Mouse (Mus musculus) stomach, embryonic 15.5 days (tissue): ENCODE results near the gene Sipa1. TPM values are rescaled to one million over a fixed set of nuclear protein-coding genes. Genes with fewer than 3 reads are reported as not detected.

Experiments
- ATAC-seq: fragments of 200-750 bp; cut with Nextera tagmentation; 2 replicates; pipeline ENCODE4 v1.8.0; 2017; ENCODE audit warnings: low read depth, moderate number of reproducible peaks, moderate TSS enrichment; ENCODE audit not compliant: insufficient read depth, low FRiP score
- H3K27ac ChIP-seq: fragments of 300-500 bp; sonication (generic); 2 replicates; pipeline ENCODE4 v1.5.1; 2015; ENCODE audit warnings: mild to moderate bottlenecking, inconsistent platforms
- H3K27me3 ChIP-seq: fragments of 300-500 bp; sonication (generic); replicated peaks from 2 replicates; pipeline ENCODE4 v1.6.1; 2015; ENCODE audit warnings: inconsistent platforms
- H3K36me3 ChIP-seq: fragments of 300-500 bp; sonication (generic); 2 replicates; pipeline ENCODE4 v1.6.1; 2015; ENCODE audit warnings: inconsistent platforms
- H3K4me1 ChIP-seq: fragments of 300-500 bp; sonication (generic); 2 replicates; pipeline ENCODE4 v1.6.1; 2015; ENCODE audit warnings: inconsistent platforms
- H3K4me2 ChIP-seq: fragments of 300-500 bp; sonication (generic); 2 replicates; pipeline ENCODE4 v1.6.1; 2015; ENCODE audit warnings: mild to moderate bottlenecking, inconsistent platforms
- H3K4me3 ChIP-seq: fragments of 300-500 bp; sonication (generic); replicated peaks from 2 replicates; pipeline ENCODE4 v1.5.1; 2015; ENCODE audit warnings: inconsistent platforms
- H3K9ac ChIP-seq: fragments of 300-500 bp; sonication (generic); 2 replicates; pipeline ENCODE4 v1.6.1; 2015; ENCODE audit warnings: inconsistent platforms
- H3K9me3 ChIP-seq: fragments of 300-500 bp; sonication (generic); 2 replicates; pipeline ENCODE4 v1.6.1; 2016; ENCODE audit warnings: inconsistent platforms
- WGBS: fragments of 180-500 bp; shearing (Covaris S2); methylation state at CpG from one replicate; pipeline ENCODE4 v1.1.7; 2015; 5-methylcytosine and 5-hydroxymethylcytosine counted together
- polyA plus RNA-seq: library from polyadenylated mRNA; unstranded; fragments of >200 nt; fragmentation: Nextera tagmentation; extraction: Ambion mirVana; gene quantifications from 2 replicates; pipeline ENCODE4 v1.2.1, GENCODE M21; 2015

Gene Sipa1
- 28.7 and 28.8 TPM in 2 replicates for polyA plus RNA-seq

DNA sequence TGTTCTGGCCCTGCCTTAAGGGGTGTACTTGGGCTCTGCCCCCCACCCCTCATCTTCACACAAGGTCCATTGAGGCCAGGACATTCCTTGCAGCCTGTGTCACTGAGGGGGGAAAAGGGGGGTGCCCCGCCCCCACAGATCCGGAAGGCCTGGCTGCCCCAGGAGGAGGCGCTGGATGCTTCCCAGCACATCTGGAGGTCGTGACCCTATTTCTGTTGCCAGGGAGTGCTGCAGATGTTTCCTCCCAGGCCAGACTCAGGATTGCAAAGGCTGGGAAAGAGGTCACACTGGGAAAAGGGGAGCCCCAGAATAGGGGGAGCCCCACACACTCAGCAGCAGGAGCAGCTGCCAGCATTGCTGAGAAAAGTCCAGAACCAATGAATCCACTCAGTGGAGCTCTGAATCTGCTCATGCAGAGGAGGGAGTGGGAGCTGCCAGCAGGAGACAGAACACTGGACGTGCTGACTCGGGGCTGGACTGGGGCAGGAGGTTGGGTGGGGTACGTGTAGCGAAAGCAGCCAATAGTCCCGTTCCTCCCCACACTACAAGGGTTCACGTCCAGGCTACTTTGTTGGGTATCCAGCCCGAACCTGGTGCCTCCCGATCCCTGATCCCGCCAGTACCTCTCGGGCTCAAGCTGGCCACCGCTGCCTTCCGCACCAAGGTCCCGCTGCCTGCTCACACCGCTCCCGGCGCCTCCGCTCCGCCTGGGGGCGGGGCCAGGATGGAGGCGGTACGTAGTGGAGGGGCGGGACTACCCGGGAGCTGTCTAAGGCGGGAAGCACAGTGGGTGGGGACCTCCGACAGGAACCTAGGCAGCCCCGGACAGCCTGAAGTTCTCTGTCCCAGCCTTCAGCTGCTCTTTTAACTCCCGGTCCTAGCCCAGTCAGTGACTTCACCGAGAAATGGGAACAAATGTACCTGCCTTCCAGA, at the start of gene Sipa1:
Gene Sipa1 (minus strand): TSS at position 727 of the 933 bp plus-strand sequence.
- H3K9ac ChIP-seq, result peak within 1 kb of the TSS; percentile 54
- peak within 1 kb of the TSS; percentile 94 for H3K27ac ChIP-seq
- WGBS, result 1% methylated on average over 32 of the region's 32 CpGs
- peak within 1 kb of the TSS; percentile 62 for H3K4me3 ChIP-seq
- H3K4me2 ChIP-seq, result peak within 1 kb of the TSS; percentile 78
- no peaks in the 10 kb centered on the region for H3K9me3 ChIP-seq
- ATAC-seq, result peak; percentile 94
- no peaks in the 10 kb centered on the region for H3K27me3 ChIP-seq
- peaks cover 33% of the 10 kb centered on the region for H3K36me3 ChIP-seq
- H3K4me1 ChIP-seq, result peaks cover 20% of the 10 kb centered on the region

DNA sequence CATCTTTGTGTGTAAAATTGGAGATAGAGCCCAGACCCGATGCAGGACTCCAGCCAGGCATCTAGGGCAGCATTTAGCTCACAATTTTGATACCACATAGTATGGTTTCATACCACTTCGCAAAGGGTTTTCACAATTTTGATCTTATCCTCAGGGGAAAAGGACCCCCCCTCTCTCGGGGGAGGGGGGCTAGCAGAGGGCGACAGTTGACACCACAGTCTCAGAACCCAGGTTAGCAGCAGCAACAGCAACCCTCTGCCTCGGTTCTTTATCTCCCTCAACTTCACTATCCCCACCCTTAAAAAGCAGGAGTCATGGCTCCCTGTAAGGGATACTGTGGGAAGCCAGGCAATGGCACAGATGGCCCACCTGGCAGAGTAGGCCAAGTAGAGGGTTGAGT, 49.7 kb upstream of the Sipa1 start:
- no peak for ATAC-seq
- 64% methylated on average over 5 of the region's 5 CpGs for WGBS

DNA sequence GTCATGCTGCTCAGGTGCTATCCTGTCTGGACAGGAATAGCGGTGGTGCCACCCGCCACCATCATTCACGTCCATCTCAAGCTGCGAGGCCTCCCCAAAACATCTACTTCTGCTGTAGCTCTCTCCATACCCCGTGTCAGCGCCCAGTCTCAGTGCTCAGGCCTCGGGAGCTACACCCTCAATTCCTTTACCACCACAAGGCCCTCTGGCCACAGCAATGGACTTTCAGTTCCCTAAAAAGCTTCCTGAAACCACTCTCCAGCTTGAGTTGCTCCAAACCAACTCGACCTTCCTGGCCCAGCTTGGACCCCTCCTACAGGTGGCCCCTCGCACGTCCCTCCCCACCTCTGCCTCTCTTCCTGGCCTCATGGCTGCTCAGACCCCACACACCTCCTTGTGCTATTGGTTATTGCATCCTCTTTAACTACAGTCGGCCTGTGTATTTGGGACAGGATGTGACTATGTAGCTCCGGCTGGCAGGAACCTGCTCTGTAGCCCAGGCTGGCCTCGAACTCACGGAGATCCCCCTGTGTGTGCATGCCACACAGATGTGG, 48.5 kb upstream of the Sipa1 start:
- H3K4me2 ChIP-seq, result no peak overlapping the region
- WGBS, result 88% methylated on average over 14 of the region's 14 CpGs
- no peaks in the 10 kb centered on the region for H3K9me3 ChIP-seq
- H3K4me3 ChIP-seq, result no peak overlapping the region
- no peaks in the 10 kb centered on the region for H3K27me3 ChIP-seq
- no peak overlapping the region for H3K9ac ChIP-seq
- H3K27ac ChIP-seq, result no peak overlapping the region
- peaks cover 37% of the 10 kb centered on the region for H3K36me3 ChIP-seq
- no peak for ATAC-seq
- H3K4me1 ChIP-seq, result peaks cover 18% of the 10 kb centered on the region

More for the DNA sequence above, 49.7 kb upstream of the Sipa1 start:
- Histone ChIP-seq H3K27ac (peak overlapping the region; percentile 48), H3K4me1 (peaks cover 18% of the 10 kb centered on the region), H3K4me3 (no peak overlapping the region), H3K9me3 (no peaks in the 10 kb centered on the region), H3K27me3 (no peaks in the 10 kb centered on the region), H3K9ac (no peak overlapping the region), H3K36me3 (peaks cover 32% of the 10 kb centered on the region), H3K4me2 (no peak overlapping the region)

DNA sequence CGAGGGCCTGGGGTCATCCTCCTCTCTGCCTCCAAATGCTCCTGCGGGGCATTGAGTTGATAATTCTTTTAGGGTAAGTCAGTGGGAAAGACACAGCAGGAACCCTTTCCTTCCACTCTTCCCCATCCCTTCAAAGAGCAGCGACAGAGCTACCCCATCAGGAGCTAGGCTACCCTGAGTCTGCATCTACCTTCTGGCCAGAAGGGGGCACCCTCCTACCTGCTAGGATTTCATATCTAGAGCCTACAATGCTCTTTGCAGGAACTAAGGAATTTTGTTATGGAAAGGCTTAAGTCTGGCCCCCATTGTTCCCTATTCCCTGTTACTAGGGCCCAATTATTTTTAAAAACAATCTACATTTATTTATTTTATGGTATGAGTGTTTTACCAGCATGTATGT, 47.7 kb upstream of the Sipa1 start:
- Histone ChIP-seq H3K4me1 (peaks cover 21% of the 10 kb centered on the region), H3K9me3 (no peaks in the 10 kb centered on the region), H3K4me2 (no peak overlapping the region), H3K27me3 (no peaks in the 10 kb centered on the region), H3K27ac (no peak overlapping the region), H3K4me3 (no peak overlapping the region), H3K36me3 (peaks cover 43% of the 10 kb centered on the region), H3K9ac (no peak overlapping the region)
- 28% methylated on average over 3 of the region's 3 CpGs for WGBS
- no peak for ATAC-seq

DNA sequence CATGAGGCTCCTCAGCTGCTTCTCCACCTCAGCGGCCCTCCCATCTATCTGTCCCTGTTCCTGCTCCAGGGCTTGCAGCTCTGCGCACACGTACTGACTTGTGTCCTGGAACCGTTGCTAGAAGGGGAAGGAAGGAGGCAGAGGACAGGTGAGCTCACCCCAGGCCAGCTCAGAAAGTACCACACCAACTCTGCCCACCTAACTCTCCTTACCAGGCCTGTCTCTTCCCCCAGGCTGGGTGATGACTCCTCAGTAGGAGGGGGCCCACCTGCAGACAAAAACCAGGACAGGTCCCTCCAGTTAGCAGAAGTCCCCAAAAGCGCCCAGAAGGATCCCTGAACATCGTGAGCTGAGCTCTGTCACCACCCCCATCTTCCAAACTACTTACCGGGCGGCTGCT, 47.1 kb upstream of the Sipa1 start:
- Histone ChIP-seq H3K4me2 (no peak overlapping the region), H3K9me3 (no peaks in the 10 kb centered on the region), H3K4me3 (no peak overlapping the region), H3K27me3 (no peaks in the 10 kb centered on the region), H3K27ac (no peak overlapping the region), H3K9ac (no peak overlapping the region), H3K4me1 (peaks cover 21% of the 10 kb centered on the region), H3K36me3 (peaks cover 43% of the 10 kb centered on the region)
- 91% methylated on average over 8 of the region's 8 CpGs for WGBS
- ATAC-seq, result no peak

DNA sequence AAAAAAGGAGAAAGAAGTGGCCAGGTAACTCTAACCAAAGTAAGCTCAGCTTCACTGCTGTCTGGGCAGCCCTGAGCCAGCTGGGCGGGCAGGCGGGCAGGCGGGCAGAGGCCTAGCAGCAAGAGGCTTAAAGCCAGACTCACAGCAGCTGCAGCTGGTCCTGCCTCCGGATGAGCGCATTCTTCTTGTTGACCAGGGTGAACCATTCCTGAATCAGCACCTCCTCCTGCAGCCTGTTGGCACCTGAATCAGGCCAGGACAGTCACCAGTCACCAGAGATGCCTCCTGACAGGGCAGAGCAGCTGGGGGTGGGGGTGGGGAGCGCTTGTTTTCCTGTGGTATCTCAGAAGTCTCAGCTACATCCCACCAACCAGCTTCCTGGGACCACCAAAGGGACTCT, 46.6 kb upstream of the Sipa1 start:
- 96% methylated on average over 6 of the region's 6 CpGs for WGBS
- Histone ChIP-seq H3K9ac (no peak overlapping the region), H3K36me3 (peaks cover 43% of the 10 kb centered on the region), H3K4me2 (no peak overlapping the region), H3K4me1 (peaks cover 26% of the 10 kb centered on the region), H3K27ac (no peak overlapping the region), H3K9me3 (no peaks in the 10 kb centered on the region), H3K4me3 (no peak overlapping the region), H3K27me3 (no peaks in the 10 kb centered on the region)
- ATAC-seq, result no peak

DNA sequence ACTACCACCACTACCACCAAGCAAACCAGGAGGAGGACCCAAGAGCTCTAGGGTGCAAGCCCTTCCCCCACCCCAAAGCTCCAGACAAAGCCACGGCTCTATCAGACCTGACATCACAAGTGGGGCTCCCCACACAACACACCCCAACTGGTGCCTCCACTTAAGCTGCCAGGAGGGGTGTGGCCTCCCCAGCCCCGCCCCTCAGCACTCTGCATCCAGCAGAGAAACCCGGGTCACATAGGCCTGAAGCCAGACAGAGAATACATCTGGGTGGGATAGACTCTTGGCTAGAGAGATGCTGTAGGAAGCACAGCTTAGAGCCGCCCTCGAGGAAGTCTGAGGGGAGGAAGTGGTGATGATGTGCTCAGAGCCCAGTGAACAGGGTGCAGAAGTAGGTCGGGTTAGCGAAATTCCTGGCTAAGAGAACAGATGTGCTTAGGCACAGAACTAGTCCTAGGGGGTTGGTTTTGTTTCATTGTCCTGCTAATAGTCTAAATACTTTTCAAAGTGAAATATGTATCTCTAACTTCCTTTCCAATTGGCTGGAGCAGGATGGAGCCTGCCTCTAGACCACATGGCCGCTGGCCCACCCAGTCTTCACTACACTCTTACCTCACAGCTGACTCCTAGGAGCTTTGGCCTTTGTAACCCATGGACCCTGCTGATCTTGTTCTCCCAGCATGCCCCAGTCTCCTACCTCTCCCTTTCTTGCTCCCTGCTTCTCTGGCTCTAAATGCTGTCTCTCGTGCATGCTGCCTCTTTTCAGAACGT, 41.5 kb upstream of the Sipa1 start:
- Histone ChIP-seq H3K36me3 (peaks cover 51% of the 10 kb centered on the region), H3K4me1 (peaks cover 26% of the 10 kb centered on the region), H3K4me3 (no peak overlapping the region), H3K9me3 (no peaks in the 10 kb centered on the region), H3K27me3 (no peaks in the 10 kb centered on the region), H3K27ac (peak overlapping the region; percentile 89), H3K9ac (no peak overlapping the region), H3K4me2 (peak overlapping the region; percentile 25)
- WGBS, result 30% methylated on average over 10 of the region's 10 CpGs
- ATAC-seq, result peak; percentile 73

DNA sequence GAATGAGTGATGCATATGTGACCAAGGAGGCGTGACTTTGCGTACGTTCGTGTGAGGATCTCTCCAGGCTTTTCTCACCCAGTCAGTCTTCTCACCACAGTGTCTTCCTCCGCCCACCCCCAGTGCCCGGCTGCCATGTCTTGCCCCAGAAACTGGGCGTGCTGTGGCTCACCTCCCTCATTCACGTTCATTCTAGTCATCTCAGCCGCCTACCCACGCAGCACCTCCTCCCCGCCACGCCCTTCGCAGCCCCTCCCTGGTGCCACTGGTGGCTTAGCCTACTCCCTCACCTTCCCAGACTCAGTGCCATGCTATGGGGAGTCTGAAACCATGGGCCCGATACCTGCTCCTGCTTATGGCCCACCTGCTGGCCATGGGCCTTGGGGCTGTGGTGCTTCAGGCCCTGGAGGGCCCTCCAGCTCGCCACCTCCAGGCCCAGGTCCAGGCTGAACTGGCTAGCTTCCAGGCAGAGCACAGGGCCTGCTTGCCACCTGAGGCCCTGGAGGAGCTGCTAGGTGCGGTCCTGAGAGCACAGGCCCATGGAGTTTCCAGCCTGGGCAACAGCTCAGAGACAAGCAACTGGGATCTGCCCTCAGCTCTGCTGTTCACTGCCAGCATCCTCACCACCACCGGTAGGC, 40.8 kb upstream of the Sipa1 start, which contains the start of gene Kcnk7:
Gene Kcnk7 (plus strand): TSS at position 205 of the 638 bp plus-strand sequence.
- Histone ChIP-seq H3K27me3 (no peaks in the 10 kb centered on the region), H3K4me3 (no peak within 1 kb of the TSS), H3K9me3 (no peaks in the 10 kb centered on the region), H3K27ac (peak within 1 kb of the TSS; percentile 89), H3K36me3 (peaks cover 52% of the 10 kb centered on the region), H3K4me2 (peak within 1 kb of the TSS; percentile 25), H3K9ac (no peak within 1 kb of the TSS), H3K4me1 (peaks cover 26% of the 10 kb centered on the region)
- ATAC-seq, result no peak
- 62% methylated on average over 17 of the region's 17 CpGs for WGBS

DNA sequence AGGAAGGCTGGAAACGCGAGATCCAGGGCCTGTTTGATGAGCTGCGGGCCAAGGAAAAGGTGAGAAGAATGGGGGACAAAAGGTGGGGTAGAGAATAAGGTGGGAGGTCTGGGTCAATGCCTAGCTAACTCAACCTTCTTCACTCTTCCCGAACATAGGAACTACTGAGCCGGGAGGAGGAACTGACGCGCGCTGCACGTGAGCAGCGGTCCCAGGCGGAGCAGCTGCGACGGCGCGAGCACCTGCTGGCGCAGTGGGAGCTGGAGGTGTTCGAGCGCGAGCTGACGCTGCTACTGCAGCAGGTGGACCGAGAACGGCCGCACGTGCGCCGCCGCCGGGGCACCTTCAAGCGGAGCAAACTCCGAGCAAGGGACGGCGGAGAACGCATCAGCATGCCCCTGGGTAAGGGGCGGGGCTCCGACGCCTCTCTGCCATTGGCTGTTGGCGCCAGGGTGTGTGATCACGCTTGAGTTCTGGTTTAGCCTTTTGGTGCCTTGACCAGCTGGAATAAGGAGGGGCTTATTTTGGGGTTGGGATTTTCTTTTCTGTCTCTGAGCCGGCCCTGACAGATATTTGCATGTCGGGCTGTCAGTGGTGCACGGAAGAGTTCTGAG, 32.4 kb upstream of the Sipa1 start:
- Histone ChIP-seq H3K4me2 (peak overlapping the region; percentile 25; the same call in 1 of the 2 replicates), H3K27ac (no peak overlapping the region), H3K36me3 (peaks cover 77% of the 10 kb centered on the region), H3K4me3 (no peak overlapping the region), H3K9ac (no peak overlapping the region), H3K4me1 (peaks cover 42% of the 10 kb centered on the region), H3K27me3 (no peaks in the 10 kb centered on the region), H3K9me3 (no peaks in the 10 kb centered on the region)
- WGBS, result 46% methylated on average over 41 of the region's 41 CpGs
- ATAC-seq, result peak; percentile 16

DNA sequence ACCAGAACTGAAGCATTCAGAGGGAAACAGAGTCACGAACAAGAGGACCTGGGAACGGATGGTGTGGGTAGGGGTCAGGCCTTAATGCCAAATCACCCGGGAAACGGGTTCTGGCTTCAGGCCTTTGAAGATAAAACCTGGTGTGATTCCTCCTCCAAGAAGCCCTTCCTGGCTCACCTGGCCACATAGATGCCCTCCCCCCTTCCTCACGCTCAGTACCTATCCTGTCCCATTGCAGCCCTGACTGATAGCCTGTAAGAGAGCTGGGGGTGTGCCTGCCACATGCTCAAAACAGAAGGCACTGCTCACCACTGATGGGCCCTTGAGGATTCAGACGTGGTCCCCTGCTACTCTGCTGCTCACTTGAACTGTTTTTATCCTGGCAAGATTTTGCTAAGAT, 30.3 kb upstream of the Sipa1 start:
- Histone ChIP-seq H3K9me3 (no peaks in the 10 kb centered on the region), H3K36me3 (peaks cover 58% of the 10 kb centered on the region), H3K27me3 (no peaks in the 10 kb centered on the region), H3K4me3 (no peak overlapping the region), H3K9ac (no peak overlapping the region), H3K27ac (no peak overlapping the region), H3K4me1 (peaks cover 51% of the 10 kb centered on the region), H3K4me2 (no peak overlapping the region)
- no peak for ATAC-seq
- WGBS, result 84% methylated on average over 6 of the region's 6 CpGs

DNA sequence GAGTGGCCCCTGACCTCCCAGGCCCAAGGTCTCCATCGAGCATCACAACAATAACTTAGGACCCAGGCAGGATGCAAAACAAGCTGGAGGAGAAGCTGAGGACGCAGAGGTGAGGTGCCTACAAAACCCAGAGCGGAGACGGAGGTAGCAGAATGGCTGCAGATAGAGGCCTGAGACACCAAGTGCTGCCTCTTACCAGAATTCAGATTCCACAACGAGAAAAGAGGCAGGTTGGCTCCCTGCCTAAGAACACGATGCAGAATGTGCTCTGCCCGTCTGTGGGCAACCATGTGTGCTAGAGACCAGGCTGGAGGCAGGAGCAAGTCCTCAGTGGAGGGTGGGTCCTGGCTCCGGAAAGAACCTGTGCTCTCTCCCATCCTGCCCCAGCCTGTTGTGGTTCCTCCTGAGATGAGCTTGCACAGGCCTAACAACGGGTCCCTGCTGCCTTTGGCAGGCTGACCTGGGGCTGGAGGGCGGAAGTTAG, 29.4 kb upstream of the Sipa1 start:
- H3K9ac ChIP-seq, result no peak overlapping the region
- no peak for ATAC-seq
- H3K27ac ChIP-seq, result peak overlapping the region; percentile 95
- H3K4me1 ChIP-seq, result peaks cover 52% of the 10 kb centered on the region
- H3K4me2 ChIP-seq, result peak overlapping the region; percentile 99
- no peaks in the 10 kb centered on the region for H3K9me3 ChIP-seq
- H3K27me3 ChIP-seq, result no peaks in the 10 kb centered on the region
- H3K4me3 ChIP-seq, result peak overlapping the region; percentile 97
- peaks cover 49% of the 10 kb centered on the region for H3K36me3 ChIP-seq
- 65% methylated on average over 10 of the region's 10 CpGs for WGBS
